Mouse (Mus musculus) megakaryocyte, embryonic 14.5 days (primary cell): Measurements from ENCODE around the gene Gramd1a.

Experiments
- FLI1 ChIP-seq: IDR thresholded peaks from 2 replicates; pipeline ENCODE4 v1.6.1; 2012; ENCODE audit warnings: low read length, inconsistent platforms, mixed read lengths
- GATA1 ChIP-seq: IDR thresholded peaks from 3 replicates; pipeline ENCODE4 v1.6.1; 2012; ENCODE audit warnings: mixed read lengths, low read length, inconsistent platforms, borderline replicate concordance

DNA sequence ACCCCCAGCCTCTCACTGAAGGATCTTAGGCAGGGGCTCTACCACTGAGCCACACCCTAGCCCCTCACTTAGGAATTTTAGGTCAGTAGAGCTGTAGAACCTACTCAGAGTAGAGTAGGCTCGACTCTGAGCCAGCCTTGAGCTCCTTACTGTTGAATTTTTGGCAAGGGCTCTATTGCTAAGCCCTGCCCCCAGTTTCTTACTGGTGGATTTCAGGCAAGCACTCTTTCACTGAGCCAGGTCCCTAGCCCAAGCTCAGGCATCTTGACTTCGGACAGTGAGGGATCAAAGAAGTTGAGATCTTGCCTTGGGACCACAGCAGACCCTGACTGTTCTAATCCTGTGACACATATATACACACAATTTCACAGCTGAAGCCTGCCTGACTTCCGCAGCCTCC lies 32.0 kb downstream of the Gramd1a start:
- TF ChIP-seq GATA1 (no peak), FLI1 (no peak)
